Mouse (Mus musculus) erythroblast, embryonic 14.5 days (primary cell): ENCODE results near the gene Inava.

Experiments used
- GATA1 ChIP-seq: IDR thresholded peaks from 2 replicates; pipeline ENCODE4 v1.6.1; 2012; ENCODE audit warnings: low read length, inconsistent platforms, mixed read lengths
- TAL1 ChIP-seq: IDR thresholded peaks from 3 replicates; pipeline ENCODE4 v1.6.1; 2012; ENCODE audit warnings: low read length, inconsistent platforms, mixed read lengths

GRCm38 (mm10) chr1:136220037-136220871 is 13.8 kb downstream of the Inava start:
- TF ChIP-seq TAL1 = no peak
- no peak for TF ChIP-seq GATA1
